Mouse (Mus musculus) gastrocnemius, adult 8-10 months (tissue): Measurements from ENCODE around the gene Gdf15. TPM values are rescaled to one million over a fixed set of nuclear protein-coding genes. Genes with fewer than 3 reads are reported as not detected.
A peak's percentile ranks its signal among the peaks of the same experiment; 100 is the strongest.

Experiments used
- DNase-seq, 2 experiments: peaks; one replicate each; pipeline ENCODE4 v3.0.0; 2022; ENCODE audit warnings: low spot score in 2 of 2
- total RNA-seq, 4 experiments: library from RNA; stranded (reverse); gene quantifications; 2 replicates each; pipeline ENCODE4 v1.2.4; 2022

Gdf15 gene
- total RNA-seq = under 1 TPM in 1 of 4 experiments, not detected in 3; 0.24 TPM

- DNase-seq = no peak
Observed at GRCm38 (mm10) chr8:70632346-70632892, at the start of gene Gdf15. TSS of gene Gdf15 (minus strand) at chr8:70632456.

DNA sequence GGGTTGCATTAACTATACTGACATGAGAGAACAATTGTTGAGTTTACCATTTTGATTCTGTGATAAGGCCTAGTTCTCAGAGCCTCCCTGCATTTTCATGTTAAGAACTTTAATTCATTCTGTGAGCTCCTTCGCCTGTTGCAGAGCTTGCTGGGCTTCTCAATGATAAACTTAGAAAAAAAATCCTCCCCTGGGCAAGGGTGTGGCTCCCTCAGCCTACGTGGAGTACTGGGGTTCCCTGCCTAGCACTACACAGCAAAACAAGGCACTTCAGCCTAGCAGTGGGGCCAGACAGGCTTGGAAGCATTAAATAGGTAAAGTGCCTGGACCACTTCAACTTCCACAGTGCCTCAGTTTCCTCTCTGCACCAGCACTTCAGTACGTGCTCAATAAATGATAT is 49.2 kb upstream of the Gdf15 start:
- DNase-seq = no peak

GRCm38 (mm10) chr8:70680039-70680438 is 47.8 kb upstream of the Gdf15 start:
- no peak for DNase-seq

GRCm38 (mm10) chr8:70679404-70679803 is 47.1 kb upstream of the Gdf15 start:
- no peak for DNase-seq

GRCm38 (mm10) chr8:70678679-70679078 is 46.4 kb upstream of the Gdf15 start:
- no peak for DNase-seq

GRCm38 (mm10) chr8:70677451-70678080 is 45.3 kb upstream of the Gdf15 start:
- no peak for DNase-seq

GRCm38 (mm10) chr8:70675336-70675735 is 43.1 kb upstream of the Gdf15 start:
- no peak for DNase-seq

DNA sequence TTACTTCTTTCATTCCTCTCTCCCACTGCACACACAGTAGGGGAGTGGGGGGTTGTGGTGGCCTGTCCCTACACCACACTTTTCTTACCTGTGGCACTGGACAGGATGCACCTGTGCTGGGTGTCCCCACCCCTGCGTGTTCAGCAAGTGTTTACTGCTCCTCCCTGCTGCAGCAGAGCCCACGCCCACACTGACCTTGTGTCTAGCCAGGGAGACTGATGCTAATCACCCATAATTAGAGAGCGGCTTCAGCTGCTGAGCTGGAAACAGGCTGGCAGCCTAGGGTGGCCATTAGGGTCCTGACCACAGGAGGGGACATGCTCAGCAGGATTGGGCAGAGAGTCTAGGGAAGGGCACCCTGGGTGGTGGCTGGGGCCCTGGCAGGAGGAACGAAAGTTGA is 42.5 kb upstream of the Gdf15 start:
- DNase-seq = no peak

GRCm38 (mm10) chr8:70674109-70674508 is 41.9 kb upstream of the Gdf15 start:
- DNase-seq = no peak

DNA sequence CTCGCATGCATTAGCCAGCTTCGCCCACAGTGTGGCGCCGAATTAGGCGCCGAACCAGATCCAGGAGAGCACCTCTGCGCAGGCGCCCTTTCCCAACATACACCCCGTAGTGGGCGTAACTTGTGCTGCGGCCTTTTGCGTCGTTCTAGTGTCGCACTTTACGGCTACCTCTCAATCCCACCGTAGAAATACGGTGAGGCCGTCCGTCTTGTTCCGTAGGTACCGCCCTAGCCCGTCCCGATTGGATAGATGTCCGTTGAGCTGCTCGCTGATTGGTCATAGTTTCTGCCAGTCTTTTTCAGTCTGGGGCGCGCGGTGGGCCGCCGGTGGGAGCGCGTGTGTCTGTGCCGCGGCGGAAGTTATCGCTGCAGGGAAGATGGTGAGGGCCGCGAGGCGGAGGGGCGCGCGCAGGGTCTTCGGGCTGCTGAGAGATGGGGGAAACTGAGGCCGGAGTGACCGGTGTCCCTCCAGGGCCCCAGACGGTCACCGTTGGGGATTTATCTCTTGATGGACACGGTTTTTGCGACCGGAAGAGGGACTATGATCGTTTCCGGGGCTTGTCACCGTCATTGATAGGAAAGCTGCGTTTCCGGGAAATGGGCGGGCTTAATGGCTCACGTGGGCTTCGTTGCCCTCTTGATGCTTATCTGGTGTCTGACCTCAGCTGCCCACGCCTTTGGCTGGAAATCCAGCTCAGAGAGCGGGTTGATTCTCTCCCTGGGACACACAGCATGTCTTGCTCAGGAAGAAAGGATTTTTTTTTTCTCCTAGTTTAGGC is 41.0 kb upstream of the Gdf15 start, which contains the start of gene Lsm4:
Gene Lsm4 (plus strand): TSS at position 170 of the 778 bp plus-strand sequence.
- peak; percentile 95 for DNase-seq

- DNase-seq = no peak
Observed at GRCm38 (mm10) chr8:70672325-70673078, 40.2 kb upstream of the Gdf15 start.

GRCm38 (mm10) chr8:70671615-70672324 is 39.5 kb upstream of the Gdf15 start:
- peak; percentile 76 for DNase-seq

GRCm38 (mm10) chr8:70667071-70667470 is 34.8 kb upstream of the Gdf15 start:
- DNase-seq = peak; percentile 75 to 82

GRCm38 (mm10) chr8:70665599-70665998 is 33.3 kb upstream of the Gdf15 start:
- no peak for DNase-seq

DNA sequence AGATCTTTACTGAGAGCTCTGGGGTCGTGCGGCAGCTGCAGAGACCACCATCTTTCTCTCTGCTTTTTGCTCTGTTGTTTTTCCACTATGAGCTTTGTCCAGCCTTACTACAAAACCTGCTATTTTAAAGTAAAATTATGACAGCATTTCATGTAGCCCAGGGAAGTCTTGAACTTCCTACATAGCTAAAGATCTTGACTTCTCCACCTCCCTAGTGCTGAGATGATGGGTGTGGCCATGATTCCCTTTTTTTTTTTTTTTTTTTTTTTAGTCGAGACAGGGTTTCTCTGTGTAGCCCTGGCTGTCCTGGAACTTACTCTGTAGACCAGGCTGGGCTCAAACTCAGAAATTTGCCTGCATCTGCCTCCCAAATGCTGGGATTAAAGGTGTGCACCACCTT is 32.4 kb upstream of the Gdf15 start:
- DNase-seq = no peak

DNA sequence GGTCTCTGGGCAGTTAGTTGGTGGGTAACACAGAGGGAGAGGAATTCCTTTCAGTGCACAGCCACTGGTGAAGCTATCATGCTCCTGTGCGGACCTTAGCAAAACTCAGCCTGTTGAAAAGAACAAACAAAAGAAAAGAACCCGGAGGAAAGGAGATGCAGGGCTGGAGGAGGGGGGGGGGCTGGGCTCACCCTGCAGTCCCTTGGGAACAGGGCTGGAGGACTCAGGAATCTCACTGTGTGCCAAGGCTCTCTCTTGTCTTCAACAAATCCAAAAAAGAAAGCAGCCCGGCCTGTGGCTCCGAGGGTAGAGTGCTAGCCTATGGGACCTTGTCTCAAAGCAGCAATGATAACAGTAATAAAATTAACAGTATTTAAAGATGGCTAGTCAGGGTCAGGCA is 31.4 kb upstream of the Gdf15 start:
- DNase-seq = no peak

- DNase-seq = no peak
Observed at GRCm38 (mm10) chr8:70660273-70660725, 28.0 kb upstream of the Gdf15 start, which contains the start of gene Pgpep1. TSS of gene Pgpep1 (minus strand) at chr8:70660388.

DNA sequence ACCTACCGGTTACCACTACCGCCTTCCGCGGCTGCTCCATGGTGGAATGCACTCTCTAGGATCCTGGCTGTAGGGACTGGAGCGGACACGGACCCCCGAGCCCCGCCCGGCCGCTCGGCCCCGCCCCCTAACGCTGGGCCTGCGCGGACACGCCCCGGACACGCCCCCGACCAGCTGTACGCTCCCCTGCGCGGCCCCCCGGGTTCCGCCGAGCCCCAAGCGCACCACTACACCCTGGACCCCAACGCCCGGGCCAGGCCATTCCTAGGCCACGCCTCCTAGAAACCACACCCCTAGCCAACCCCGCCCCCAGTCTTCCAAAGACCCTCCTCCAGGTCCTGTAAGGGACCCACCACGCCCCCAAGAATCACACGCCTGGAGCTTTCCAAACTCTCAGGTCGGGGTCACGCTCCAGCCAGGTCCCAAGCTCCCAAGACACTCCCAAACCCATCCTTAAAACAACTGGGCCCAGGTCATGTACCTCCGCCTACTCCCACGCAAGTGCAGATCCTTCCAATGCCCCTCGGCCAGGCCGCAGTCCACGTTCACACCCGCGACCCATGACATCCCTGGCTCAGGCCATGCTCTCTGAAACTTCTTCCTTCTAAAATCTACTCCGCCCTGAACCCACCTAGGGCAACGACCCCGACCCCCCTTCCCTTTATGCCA is 27.5 kb upstream of the Gdf15 start:
- DNase-seq = peak; percentile 86 to 88

DNA sequence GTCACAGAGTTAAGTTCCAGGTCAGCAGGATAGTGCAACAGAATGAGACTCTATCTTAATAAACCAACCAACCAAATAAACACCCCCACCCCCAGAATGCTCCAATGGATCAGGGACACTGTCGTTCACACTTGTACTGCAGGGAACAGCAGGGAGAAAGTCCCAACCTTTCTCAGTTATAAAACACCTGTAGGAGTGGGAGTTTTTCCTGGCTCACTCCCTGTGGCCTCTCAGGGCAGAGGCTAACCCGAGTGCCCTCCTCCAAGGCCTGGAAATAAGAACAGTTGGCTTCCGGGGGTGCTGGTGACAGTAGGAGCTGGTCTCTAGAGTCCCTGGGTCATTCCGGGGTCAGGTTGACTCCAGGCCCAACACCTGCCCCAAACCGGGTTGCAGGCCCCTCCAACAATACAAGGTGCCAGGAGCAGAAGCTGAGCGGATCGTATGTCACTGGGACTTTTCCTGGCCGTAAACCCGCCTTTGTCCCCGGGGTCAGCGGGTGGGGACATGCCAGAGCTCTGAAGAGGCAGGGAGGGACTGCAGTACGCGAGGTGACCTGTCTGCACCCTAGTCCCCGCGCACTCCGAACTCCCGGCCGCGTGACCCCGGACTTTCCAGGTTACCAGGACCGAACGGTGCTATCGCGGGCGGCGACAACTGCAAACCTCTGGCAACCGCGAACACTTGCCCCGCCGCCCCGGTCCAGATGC is 26.8 kb upstream of the Gdf15 start:
- DNase-seq = no peak

GRCm38 (mm10) chr8:70657739-70658138 is 25.5 kb upstream of the Gdf15 start:
- DNase-seq = no peak
